Mouse (Mus musculus): Measurements from ENCODE around the gene 1500009C09Rik. TPM values are rescaled to one million over a fixed set of nuclear protein-coding genes. Genes with fewer than 3 reads are reported as not detected.
A peak's percentile ranks its signal among the peaks of the same experiment; 100 is the strongest.

The 1500009C09Rik gene
- polyA plus RNA-seq, 1 experiment from 2014 or later: 3.3 TPM

- Histone ChIP-seq H3K9me3 (no peaks in the 10 kb centered on the region), H3K27ac (replicated peaks) (no peak overlapping the region), H3K4me1 (peaks cover 44% of the 10 kb centered on the region), H3K9ac (replicated peaks) (peak overlapping the region; percentile 37; the same call in 1 of the 2 replicates), H3K4me3 (peak overlapping the region; percentile 41), H3K36me3 (no peaks in the 10 kb centered on the region), H3K27me3 (peaks cover 99% of the 10 kb centered on the region), H3K4me2 (replicated peaks) (peak overlapping the region; percentile 62)
- ATAC-seq (ENCODE audit: low FRiP score, low read depth): peak; percentile 41
- WGBS: under 1% methylated on average over 93 of the region's 112 CpGs
Measured at GRCm38 (mm10) chr15:82211911-82212751, 40.1 kb upstream of the 1500009C09Rik start.

- peak within 1 kb of the TSS; percentile 37; the same call in 1 of the 2 replicates for H3K9ac ChIP-seq (replicated peaks)
- WGBS: 0% methylated on average over 6 of the region's 34 CpGs
- peak within 1 kb of the TSS; percentile 62 for H3K4me2 ChIP-seq (replicated peaks)
- no peaks in the 10 kb centered on the region for H3K36me3 ChIP-seq
- H3K9me3 ChIP-seq: no peaks in the 10 kb centered on the region
- peak within 1 kb of the TSS; percentile 41 for H3K4me3 ChIP-seq
- 0 out of 2 replicates have a peak, but pooled peaks have one; percentile 16 for ATAC-seq (ENCODE audit: low FRiP score, low read depth)
- H3K4me1 ChIP-seq: peaks cover 42% of the 10 kb centered on the region
- H3K27me3 ChIP-seq: peaks cover 96% of the 10 kb centered on the region
- H3K27ac ChIP-seq (replicated peaks): no peak within 1 kb of the TSS
Measured at GRCm38 (mm10) chr15:82212752-82213063, 39.5 kb upstream of the 1500009C09Rik start, which contains the start of gene Shisa8. Gene Shisa8, minus strand, starts transcription at chr15:82212815.

GRCm38 (mm10) chr15:82213222-82213621, 39.0 kb upstream of the 1500009C09Rik start:
- Histone ChIP-seq H3K36me3 (no peaks in the 10 kb centered on the region), H3K9me3 (no peaks in the 10 kb centered on the region), H3K27me3 (peaks cover 95% of the 10 kb centered on the region), H3K9ac (replicated peaks) (no peak overlapping the region), H3K27ac (replicated peaks) (no peak overlapping the region), H3K4me2 (replicated peaks) (no peak overlapping the region; the same call in 1 of the 2 replicates), H3K4me1 (peaks cover 38% of the 10 kb centered on the region), H3K4me3 (peak overlapping the region; percentile 41; the same call in 1 of the 2 replicates)
- 12% methylated on average over 4 of the region's 4 CpGs for WGBS
- no peak for ATAC-seq (ENCODE audit: low FRiP score, low read depth)

- no peak overlapping the region for H3K4me2 ChIP-seq (replicated peaks)
- no peaks in the 10 kb centered on the region for H3K36me3 ChIP-seq
- no peak overlapping the region for H3K27ac ChIP-seq (replicated peaks)
- WGBS: 34% methylated on average over 11 of the region's 11 CpGs
- no peak for ATAC-seq (ENCODE audit: low FRiP score, low read depth)
- H3K9me3 ChIP-seq: no peaks in the 10 kb centered on the region
- H3K4me3 ChIP-seq: no peak overlapping the region
- H3K27me3 ChIP-seq: peaks cover 74% of the 10 kb centered on the region
- H3K9ac ChIP-seq (replicated peaks): no peak overlapping the region
- peaks cover 46% of the 10 kb centered on the region for H3K4me1 ChIP-seq
Measured at GRCm38 (mm10) chr15:82215332-82216046, 36.7 kb upstream of the 1500009C09Rik start.

- WGBS: 49% methylated on average over 20 of the region's 20 CpGs
- Histone ChIP-seq H3K4me1 (peaks cover 44% of the 10 kb centered on the region), H3K9me3 (no peaks in the 10 kb centered on the region), H3K9ac (replicated peaks) (no peak overlapping the region), H3K4me3 (no peak overlapping the region), H3K4me2 (replicated peaks) (no peak overlapping the region), H3K27ac (replicated peaks) (no peak overlapping the region), H3K36me3 (no peaks in the 10 kb centered on the region), H3K27me3 (peaks cover 71% of the 10 kb centered on the region)
- ATAC-seq (ENCODE audit: low FRiP score, low read depth): no peak
Measured at GRCm38 (mm10) chr15:82216142-82216827, 35.9 kb upstream of the 1500009C09Rik start.

GRCm38 (mm10) chr15:82217039-82217438, 35.2 kb upstream of the 1500009C09Rik start:
- no peak overlapping the region for H3K4me2 ChIP-seq (replicated peaks)
- no peak overlapping the region for H3K27ac ChIP-seq (replicated peaks)
- H3K36me3 ChIP-seq: no peaks in the 10 kb centered on the region
- ATAC-seq (ENCODE audit: low FRiP score, low read depth): no peak
- H3K9me3 ChIP-seq: no peaks in the 10 kb centered on the region
- WGBS: 10% methylated on average over 7 of the region's 7 CpGs
- no peak overlapping the region for H3K9ac ChIP-seq (replicated peaks)
- peaks cover 36% of the 10 kb centered on the region for H3K4me1 ChIP-seq
- H3K27me3 ChIP-seq: peaks cover 66% of the 10 kb centered on the region
- H3K4me3 ChIP-seq: no peak overlapping the region

- Histone ChIP-seq H3K9ac (replicated peaks) (no peak overlapping the region), H3K9me3 (no peaks in the 10 kb centered on the region), H3K4me1 (peaks cover 29% of the 10 kb centered on the region), H3K4me3 (no peak overlapping the region), H3K27me3 (peaks cover 66% of the 10 kb centered on the region), H3K27ac (replicated peaks) (no peak overlapping the region), H3K36me3 (no peaks in the 10 kb centered on the region), H3K4me2 (replicated peaks) (no peak overlapping the region)
- ATAC-seq (ENCODE audit: low FRiP score, low read depth): no peak
- 26% methylated on average over 9 of the region's 9 CpGs for WGBS
Measured at GRCm38 (mm10) chr15:82217980-82218379, 34.2 kb upstream of the 1500009C09Rik start.

GRCm38 (mm10) chr15:82218778-82219666, 33.2 kb upstream of the 1500009C09Rik start:
- H3K4me1 ChIP-seq: peaks cover 37% of the 10 kb centered on the region
- peaks cover 66% of the 10 kb centered on the region for H3K27me3 ChIP-seq
- WGBS: 84% methylated on average over 26 of the region's 26 CpGs
- H3K4me2 ChIP-seq (replicated peaks): no peak overlapping the region
- no peak overlapping the region for H3K9ac ChIP-seq (replicated peaks)
- no peaks in the 10 kb centered on the region for H3K36me3 ChIP-seq
- no peak for ATAC-seq (ENCODE audit: low FRiP score, low read depth)
- no peaks in the 10 kb centered on the region for H3K9me3 ChIP-seq
- no peak overlapping the region for H3K27ac ChIP-seq (replicated peaks)
- no peak overlapping the region for H3K4me3 ChIP-seq

GRCm38 (mm10) chr15:82220003-82220675, 32.1 kb upstream of the 1500009C09Rik start:
- ATAC-seq (ENCODE audit: low FRiP score, low read depth): no peak
- H3K27me3 ChIP-seq: peaks cover 66% of the 10 kb centered on the region
- no peaks in the 10 kb centered on the region for H3K9me3 ChIP-seq
- H3K4me3 ChIP-seq: no peak overlapping the region
- H3K36me3 ChIP-seq: no peaks in the 10 kb centered on the region
- 72% methylated on average over 11 of the region's 12 CpGs for WGBS
- no peak overlapping the region for H3K4me2 ChIP-seq (replicated peaks)
- no peak overlapping the region for H3K9ac ChIP-seq (replicated peaks)
- no peak overlapping the region for H3K27ac ChIP-seq (replicated peaks)
- peaks cover 43% of the 10 kb centered on the region for H3K4me1 ChIP-seq

- Histone ChIP-seq H3K27ac (replicated peaks) (no peak overlapping the region), H3K36me3 (no peaks in the 10 kb centered on the region), H3K4me1 (peaks cover 39% of the 10 kb centered on the region), H3K27me3 (peaks cover 66% of the 10 kb centered on the region), H3K4me2 (replicated peaks) (no peak overlapping the region), H3K9ac (replicated peaks) (no peak overlapping the region), H3K9me3 (no peaks in the 10 kb centered on the region), H3K4me3 (no peak overlapping the region)
- no peak for ATAC-seq (ENCODE audit: low FRiP score, low read depth)
- 61% methylated on average over 14 of the region's 14 CpGs for WGBS
Measured at GRCm38 (mm10) chr15:82221104-82221860, 30.9 kb upstream of the 1500009C09Rik start.
